Mouse (Mus musculus): ENCODE measurements around the gene Celsr1.

DNA sequence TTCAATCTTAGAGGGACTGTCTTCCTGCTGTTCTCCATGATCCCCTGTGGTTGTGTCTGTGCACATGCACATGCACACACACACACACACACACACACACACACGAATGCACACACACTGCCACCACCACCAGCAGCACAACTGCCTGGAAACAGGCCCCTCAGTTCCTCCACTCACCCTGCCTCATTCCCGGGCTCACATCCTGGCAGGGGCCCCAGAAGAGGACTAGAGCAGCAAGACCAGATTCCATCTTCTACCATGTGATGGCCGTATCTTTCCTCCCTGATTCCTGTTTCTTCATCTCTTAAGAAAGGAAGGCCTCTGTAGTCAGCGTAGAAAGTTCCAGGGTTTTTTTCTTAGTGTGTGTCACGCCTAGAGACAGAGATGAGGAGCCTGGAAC lies 45.9 kb upstream of the Celsr1 start:
- TF ChIP-seq POLR2A (IDR thresholded peaks at IDR 0.05; ENCODE audit: insufficient read depth, low read depth, low read length) (no peak), CTCF (IDR thresholded peaks at IDR 0.05) (no peak)

Measured in heart, adult 2 months (tissue).